Mouse (Mus musculus) limb, embryonic 10.5 days (tissue): ENCODE results near the gene Clasp1. TPM values are rescaled to one million over a fixed set of nuclear protein-coding genes. Genes with fewer than 3 reads are reported as not detected.

ENCODE experiments used
- DNase-seq: peaks from one replicate; pipeline ENCODE4 v3.0.0-alpha.2; 2017; ENCODE audit warnings: low spot score
- H3K27ac ChIP-seq: fragments of 300-500 bp; sonication (generic); 2 replicates; pipeline ENCODE4 v1.5.1; 2016; ENCODE audit warnings: mild to moderate bottlenecking
- H3K27me3 ChIP-seq: fragments of 300-500 bp; sonication (generic); 2 replicates; pipeline ENCODE4 v1.6.1; 2016; ENCODE audit warnings: low read depth, mild to moderate bottlenecking; ENCODE audit not compliant: poor library complexity, severe bottlenecking
- H3K36me3 ChIP-seq: fragments of 300-500 bp; sonication (generic); 2 replicates; pipeline ENCODE4 v1.6.1; 2016; ENCODE audit warnings: mild to moderate bottlenecking, moderate library complexity
- H3K4me1 ChIP-seq: fragments of 300-500 bp; sonication (generic); 2 replicates; pipeline ENCODE4 v1.6.1; 2016
- H3K4me3 ChIP-seq: fragments of 300-500 bp; sonication (generic); 2 replicates; pipeline ENCODE4 v1.5.1; 2016; ENCODE audit warnings: mild to moderate bottlenecking, moderate library complexity
- H3K9me3 ChIP-seq: fragments of 300-500 bp; sonication (generic); replicated peaks from 2 replicates; pipeline ENCODE4 v1.6.1; 2016; ENCODE audit warnings: mild to moderate bottlenecking
- WGBS: fragments of 180-500 bp; shearing (Covaris S2); methylation state at CpG from one replicate; pipeline ENCODE4 v1.1.7; 2016; 5-methylcytosine and 5-hydroxymethylcytosine counted together
- polyA plus RNA-seq: library from polyadenylated mRNA; unstranded; fragments of >200 nt; fragmentation: Nextera tagmentation; extraction: Ambion mirVana; gene quantifications from 2 replicates; pipeline ENCODE4 v1.2.1, GENCODE M21; 2016

Clasp1 gene
- 79.5 and 90.1 TPM in 2 replicates for polyA plus RNA-seq

DNA sequence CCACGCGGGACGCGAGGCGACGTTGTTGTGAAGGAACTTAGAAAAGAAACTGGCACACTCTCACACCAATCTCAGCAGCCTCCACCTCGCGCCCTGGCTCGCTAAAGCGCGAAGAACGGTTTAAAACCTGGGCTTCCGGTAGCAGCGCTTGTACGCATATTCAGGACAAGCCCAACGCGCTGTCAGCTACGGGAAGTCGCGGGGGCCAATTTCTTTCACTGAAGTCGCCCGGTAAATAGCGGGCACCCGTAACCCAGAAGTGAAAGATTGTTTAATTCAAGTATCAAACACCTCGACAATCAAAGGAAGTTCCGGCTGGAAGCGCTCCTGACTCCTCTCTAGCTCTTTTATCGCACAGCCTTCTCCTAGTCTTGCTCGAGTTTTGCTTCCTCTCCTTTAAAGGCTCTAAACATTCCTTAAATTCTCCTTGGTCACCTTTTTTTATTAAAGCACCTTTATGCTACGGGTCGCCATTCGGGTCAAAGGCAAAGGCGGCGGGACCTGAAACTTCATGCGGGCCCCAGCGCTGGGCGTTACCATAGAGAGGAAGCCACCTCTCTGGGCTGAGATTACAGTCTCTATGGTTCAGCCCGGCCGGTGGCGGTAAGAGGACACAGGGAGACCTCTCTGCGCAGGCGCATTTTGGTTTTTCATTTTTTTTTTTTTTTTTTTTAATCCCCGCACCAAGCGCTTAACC, at the start of gene Clasp1:
Gene Clasp1, plus strand, starts transcription at position 302 of the 697 bp plus-strand sequence.
- Histone ChIP-seq H3K27me3 (no peaks in the 10 kb centered on the region), H3K36me3 (peaks cover 19% of the 10 kb centered on the region), H3K9me3 (no peaks in the 10 kb centered on the region), H3K4me1 (peaks cover 13% of the 10 kb centered on the region), H3K27ac (peak within 1 kb of the TSS; percentile 96), H3K4me3 (peak within 1 kb of the TSS; percentile 94)
- DNase-seq = peak; percentile 93
- WGBS = under 1% methylated on average over 44 of the region's 44 CpGs

DNA sequence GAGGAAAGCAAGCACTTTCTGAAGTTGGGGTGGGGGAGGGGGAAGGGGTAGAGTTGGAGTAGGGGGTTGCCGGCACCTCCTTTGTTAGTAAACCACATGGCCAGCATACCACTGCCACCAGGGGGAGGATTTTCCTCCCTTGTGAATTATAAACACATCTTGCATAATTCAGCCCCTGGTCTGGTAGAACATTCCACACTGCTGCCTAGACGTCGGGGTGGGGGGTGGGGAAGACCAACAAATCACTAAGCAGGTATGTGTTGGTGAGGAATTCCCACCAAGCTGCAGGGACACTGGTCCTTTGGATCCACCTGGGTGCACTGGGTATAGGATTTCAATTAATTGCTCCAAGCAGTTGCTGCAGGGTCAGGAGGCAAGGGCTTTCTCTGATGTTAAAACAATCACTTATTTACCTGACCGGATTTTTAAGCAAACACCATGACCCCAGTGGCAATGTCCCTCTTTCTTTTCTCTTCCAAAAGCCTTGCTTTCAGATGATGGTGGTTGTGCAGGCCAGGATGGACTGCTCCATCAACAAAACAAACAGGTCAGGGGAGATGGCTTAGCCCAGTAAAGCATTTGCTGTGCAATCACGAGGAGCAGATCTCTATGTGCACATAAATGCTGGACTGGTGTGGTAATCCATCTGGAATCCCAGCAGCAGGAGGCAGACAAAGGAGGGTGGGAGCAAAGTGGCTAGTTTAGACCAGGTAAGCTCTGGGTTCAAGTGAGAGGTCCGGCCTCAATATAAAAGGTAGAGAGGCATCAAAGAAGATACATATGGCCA, 45.0 kb upstream of the Clasp1 start:
- Histone ChIP-seq H3K4me3 (no peak overlapping the region), H3K27ac (peak overlapping the region; percentile 71), H3K36me3 (no peaks in the 10 kb centered on the region), H3K4me1 (peaks cover 13% of the 10 kb centered on the region), H3K27me3 (no peaks in the 10 kb centered on the region), H3K9me3 (no peaks in the 10 kb centered on the region)
- WGBS = 39% methylated on average over 6 of the region's 6 CpGs
- DNase-seq = peak; percentile 40

DNA sequence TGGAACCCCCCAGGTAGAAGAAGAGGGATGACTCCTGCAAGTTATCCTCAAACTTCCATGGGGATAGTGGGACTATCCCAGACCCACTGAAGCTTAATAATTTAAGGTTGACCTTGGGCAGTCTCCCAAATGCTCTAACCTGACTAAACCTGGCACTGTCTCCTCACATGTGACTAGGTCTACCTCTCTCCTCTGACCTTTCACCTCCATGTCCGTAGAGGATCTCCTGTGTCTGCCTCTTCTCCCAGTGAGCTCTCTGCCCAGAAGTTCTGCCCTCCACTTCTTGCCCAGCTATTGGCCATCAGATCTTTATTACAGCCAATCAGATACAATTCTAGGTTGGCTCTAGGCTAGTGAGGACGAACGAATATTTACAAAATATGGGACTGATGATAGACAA, 38.9 kb upstream of the Clasp1 start:
- Histone ChIP-seq H3K9me3 (no peaks in the 10 kb centered on the region), H3K27me3 (no peaks in the 10 kb centered on the region), H3K4me3 (no peak overlapping the region), H3K4me1 (no peaks in the 10 kb centered on the region), H3K36me3 (no peaks in the 10 kb centered on the region), H3K27ac (no peak overlapping the region)
- WGBS = 88% methylated on average over 3 of the region's 3 CpGs
- DNase-seq = no peak

DNA sequence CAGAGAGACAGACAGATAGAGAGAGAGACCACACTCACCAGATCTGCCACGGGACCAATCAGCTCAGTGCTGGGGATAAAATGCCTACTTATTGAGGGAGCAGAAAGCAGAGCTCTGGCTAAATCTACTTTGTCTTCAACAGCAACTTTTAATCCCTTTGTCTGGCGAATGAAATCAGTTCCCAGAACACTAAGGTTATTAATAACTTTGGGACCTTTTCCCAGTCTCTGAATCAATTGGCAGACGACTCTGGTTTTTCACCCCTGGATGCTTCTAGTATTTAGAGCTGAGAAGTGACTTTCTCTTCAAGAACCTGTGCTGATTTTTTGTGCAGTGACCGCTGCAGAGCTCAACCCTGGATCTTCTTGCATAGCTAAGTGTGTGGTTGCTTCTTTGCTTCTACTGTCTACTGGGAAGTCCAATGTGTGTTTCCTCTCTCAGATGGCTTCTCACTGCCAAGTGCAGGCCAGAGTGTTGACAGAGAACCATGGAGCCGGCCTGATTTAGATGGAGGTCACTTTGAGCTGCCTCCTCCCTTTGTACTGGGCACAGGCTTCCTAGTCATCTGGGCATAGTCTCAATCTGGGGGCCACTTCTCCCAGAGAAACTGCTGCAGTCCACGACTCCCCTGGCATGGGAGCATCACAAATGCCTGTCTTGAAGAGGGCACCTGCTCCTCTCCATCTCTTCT, 29.6 kb upstream of the Clasp1 start:
- Histone ChIP-seq H3K27me3 (no peaks in the 10 kb centered on the region), H3K4me1 (no peaks in the 10 kb centered on the region), H3K9me3 (no peaks in the 10 kb centered on the region), H3K4me3 (no peak overlapping the region), H3K27ac (no peak overlapping the region), H3K36me3 (no peaks in the 10 kb centered on the region)
- no peak for DNase-seq
- WGBS = 80% methylated on average over 6 of the region's 6 CpGs

DNA sequence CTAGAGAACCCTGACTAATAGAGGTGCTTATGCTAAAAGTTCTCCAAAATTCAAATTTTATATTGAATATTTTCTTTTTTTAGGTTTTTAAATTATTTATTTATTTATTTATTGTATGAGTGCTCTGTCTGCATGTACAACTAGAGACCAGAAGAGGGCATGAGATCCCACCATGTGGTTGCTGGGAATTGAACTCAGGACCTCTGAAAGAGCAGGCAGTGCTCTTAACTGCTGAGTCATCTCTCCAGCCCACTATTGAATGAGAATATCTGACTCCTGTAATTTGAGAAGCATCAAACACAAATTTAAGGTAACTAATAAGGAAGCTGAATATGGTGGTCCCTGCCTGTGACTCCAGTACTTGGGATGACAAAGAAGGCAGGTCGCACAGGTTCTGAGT, 20.9 kb upstream of the Clasp1 start:
- 95% methylated on average over 1 of the region's 1 CpGs for WGBS
- Histone ChIP-seq H3K4me1 (no peaks in the 10 kb centered on the region), H3K27me3 (no peaks in the 10 kb centered on the region), H3K9me3 (no peaks in the 10 kb centered on the region), H3K36me3 (no peaks in the 10 kb centered on the region), H3K4me3 (no peak overlapping the region), H3K27ac (no peak overlapping the region)
- DNase-seq = no peak

DNA sequence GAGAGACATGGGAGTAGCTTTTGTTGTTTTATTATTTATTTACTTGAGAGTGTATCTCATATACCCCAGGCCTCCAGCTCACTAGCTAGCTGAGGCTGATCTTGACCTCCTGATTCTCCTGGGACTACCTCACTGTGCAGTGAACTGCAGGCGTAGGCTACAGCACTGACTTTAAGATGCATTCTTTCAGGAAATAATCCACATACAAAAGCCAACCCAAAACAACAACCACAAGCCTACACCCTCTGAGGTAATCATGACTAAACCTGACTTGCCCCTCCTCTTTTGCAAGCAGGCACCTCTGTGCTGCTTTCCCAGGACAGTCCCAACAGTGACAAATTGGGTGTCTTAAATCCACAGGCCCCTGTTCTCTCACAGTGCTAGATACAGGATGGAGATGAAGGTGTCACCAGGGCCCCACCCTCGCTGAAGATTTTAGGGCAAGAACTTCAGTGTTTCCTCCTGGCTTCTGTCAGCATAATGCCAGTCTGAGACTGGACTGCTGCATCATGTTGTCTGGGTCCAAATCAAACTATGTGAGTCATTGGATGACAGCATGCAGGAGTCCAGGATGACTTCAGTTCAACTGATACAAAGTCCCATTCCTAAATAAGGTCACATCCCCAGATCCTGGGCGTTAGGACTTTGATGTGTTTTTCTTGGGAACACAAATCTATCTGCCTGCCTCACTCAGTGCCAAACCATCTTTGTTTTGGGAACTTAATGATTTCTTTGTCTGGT, 20.0 kb upstream of the Clasp1 start:
- WGBS = 71% methylated on average over 3 of the region's 3 CpGs
- no peaks in the 10 kb centered on the region for H3K4me1 ChIP-seq
- H3K9me3 ChIP-seq = no peaks in the 10 kb centered on the region
- H3K27ac ChIP-seq = no peak overlapping the region
- no peak overlapping the region for H3K4me3 ChIP-seq
- H3K27me3 ChIP-seq = no peaks in the 10 kb centered on the region
- H3K36me3 ChIP-seq = no peaks in the 10 kb centered on the region
- no peak for DNase-seq

DNA sequence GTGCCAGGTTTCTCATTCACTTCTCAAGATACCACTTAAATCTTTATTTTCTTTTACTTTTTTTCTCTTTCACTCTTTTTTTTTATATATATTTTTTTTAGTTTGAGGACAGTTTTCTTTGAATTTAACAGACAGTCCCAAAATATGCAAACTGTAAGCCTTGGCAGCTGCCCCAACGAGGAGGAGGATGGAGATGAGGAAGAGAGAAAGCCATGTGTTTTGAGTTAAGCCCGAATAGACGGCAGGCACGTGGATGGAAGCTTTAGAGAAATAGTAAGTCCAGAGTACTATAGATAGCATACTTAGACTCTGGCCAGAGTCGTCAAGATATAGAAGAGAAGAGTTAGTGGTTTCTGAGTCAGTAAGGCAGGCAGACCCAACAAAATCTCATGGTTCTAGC, 11.1 kb upstream of the Clasp1 start:
- H3K4me1 ChIP-seq = no peaks in the 10 kb centered on the region
- H3K27me3 ChIP-seq = no peaks in the 10 kb centered on the region
- H3K36me3 ChIP-seq = no peaks in the 10 kb centered on the region
- H3K27ac ChIP-seq = no peak overlapping the region
- no peaks in the 10 kb centered on the region for H3K9me3 ChIP-seq
- no peak overlapping the region for H3K4me3 ChIP-seq
- WGBS = 53% methylated on average over 5 of the region's 5 CpGs
- DNase-seq = no peak

DNA sequence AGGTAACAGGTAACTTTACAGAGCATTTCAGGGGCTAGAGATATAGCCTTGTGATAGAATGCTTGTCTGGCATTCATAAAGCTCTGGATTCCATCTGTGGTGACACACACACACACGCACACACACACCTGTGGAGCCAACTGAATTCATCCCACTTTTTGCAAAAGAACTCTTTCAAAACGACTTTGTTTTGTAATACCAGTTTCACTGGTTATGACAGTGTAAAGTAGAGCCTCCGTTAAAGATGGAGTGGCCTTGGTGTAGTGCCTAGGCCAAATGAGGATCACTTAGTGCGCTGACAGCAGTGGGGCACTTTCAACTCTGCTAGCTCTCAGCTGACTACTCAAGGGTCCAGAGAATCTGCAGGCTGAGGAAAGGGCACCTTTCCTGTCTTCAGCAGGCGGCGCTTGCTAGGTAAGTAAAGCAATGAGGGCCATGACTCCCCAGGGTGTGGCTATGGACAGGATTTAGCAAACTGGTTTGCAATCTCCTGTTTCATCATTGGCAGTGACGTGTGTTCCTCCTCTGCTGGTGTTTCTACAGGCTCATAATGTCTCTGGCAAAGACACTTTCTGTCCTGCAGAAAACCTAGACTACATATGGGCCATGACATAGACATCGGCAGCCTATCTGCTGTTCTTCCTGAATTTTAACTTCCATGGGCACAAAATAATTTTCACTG, 8.6 kb upstream of the Clasp1 start:
- no peak for DNase-seq
- Histone ChIP-seq H3K27me3 (no peaks in the 10 kb centered on the region), H3K4me1 (no peaks in the 10 kb centered on the region), H3K4me3 (no peak overlapping the region), H3K27ac (no peak overlapping the region), H3K36me3 (no peaks in the 10 kb centered on the region), H3K9me3 (no peaks in the 10 kb centered on the region)
- WGBS = 83% methylated on average over 8 of the region's 8 CpGs

DNA sequence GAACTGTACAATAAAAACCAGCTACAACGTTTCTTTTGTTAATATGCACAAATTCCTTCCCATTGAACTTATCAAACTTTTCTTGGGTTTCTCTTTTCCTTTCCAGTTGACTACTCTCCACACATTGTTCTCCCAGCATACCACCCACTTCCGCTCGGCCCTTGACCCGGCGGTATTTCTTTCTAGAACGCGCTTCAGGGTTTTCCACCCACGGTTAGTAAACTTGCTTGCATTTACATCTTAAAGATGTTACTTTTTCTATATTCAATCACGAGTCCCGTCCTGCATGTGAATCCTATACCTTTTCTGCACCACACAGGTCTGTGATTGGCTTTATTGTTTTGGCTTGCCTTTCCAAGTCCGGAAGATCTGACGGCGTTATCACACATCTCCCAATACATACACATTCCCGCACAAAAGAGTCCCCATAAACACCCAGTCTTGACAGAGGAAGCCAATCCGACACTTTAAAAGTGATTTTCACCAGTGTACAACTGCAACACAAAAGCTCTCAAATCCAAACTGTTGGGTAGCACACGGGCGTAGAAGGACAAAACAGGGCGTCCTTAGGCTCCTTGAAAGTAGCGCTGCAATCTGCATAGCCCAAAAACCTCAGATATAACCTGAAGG, 616 bp upstream of the Clasp1 start:
- peaks cover 13% of the 10 kb centered on the region for H3K4me1 ChIP-seq
- 0% methylated on average over 19 of the region's 19 CpGs for WGBS
- H3K9me3 ChIP-seq = no peaks in the 10 kb centered on the region
- peak overlapping the region; percentile 96 for H3K27ac ChIP-seq
- no peaks in the 10 kb centered on the region for H3K27me3 ChIP-seq
- DNase-seq = peak; percentile 73
- peak overlapping the region; percentile 94 for H3K4me3 ChIP-seq
- H3K36me3 ChIP-seq = peaks cover 12% of the 10 kb centered on the region

DNA sequence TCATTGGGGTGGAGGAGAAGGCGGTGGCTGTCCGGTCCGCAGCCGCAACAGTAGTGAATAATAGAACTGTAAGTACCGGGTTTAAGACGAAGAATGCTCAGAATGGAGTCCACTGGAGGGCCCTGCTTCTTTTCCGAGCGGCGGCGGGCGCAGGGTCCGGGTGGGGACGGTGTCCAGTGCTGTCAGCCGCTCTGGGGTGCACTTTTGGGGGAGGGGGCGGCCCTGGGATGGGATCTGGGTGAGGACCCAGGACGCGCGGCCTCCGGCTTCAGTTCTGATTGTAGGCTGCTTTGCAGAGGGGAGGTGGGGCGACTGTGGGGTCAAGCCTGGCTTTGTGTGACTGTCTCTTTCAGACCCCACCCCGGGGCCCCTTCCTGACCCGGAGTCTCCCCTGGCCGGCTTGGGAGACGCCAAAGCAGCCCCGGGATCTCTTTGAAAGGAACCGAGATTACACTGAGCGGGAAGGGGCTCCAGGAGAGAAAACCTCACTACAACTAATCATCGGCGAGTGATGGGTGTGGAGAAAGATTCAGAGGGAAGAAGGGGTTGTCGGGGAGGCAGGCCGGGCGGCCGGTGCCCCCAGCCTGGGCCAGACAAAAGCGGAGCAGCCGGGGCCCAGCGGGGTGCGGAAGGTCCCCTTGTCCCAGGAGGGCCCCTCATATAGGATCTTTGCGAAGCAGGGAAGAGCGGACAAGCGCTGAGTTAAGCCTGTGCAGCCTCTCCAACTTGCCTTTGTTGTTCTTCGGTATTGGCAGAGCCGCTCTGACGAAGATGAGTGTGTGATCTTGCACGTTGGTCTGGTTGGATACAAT, 802 bp downstream of the Clasp1 start:
- Histone ChIP-seq H3K27ac (peak overlapping the region; percentile 96), H3K4me1 (peaks cover 13% of the 10 kb centered on the region), H3K36me3 (peaks cover 26% of the 10 kb centered on the region), H3K27me3 (no peaks in the 10 kb centered on the region), H3K9me3 (no peaks in the 10 kb centered on the region), H3K4me3 (peak overlapping the region; percentile 94)
- under 1% methylated on average over 44 of the region's 44 CpGs for WGBS
- DNase-seq = peak; percentile 80

DNA sequence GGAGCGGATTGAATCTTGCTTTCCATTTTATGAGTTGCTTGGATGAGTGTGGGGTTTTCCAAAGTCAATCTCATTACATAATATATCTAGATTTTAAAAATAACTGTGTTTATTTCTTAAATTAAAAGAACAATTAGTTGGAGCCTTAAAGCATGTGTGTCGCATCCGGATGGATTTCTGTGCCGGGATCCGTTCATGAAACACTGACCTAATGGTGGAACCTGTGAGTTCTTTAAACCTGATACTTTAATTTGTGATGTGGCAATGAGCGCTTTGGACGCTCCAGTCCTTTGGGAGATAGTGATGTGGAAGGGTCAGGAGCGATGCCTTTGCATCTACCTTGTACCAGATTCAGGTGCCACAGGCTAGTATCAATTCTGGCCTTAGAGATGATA, 1.4 kb downstream of the Clasp1 start:
- DNase-seq = no peak
- peaks cover 13% of the 10 kb centered on the region for H3K4me1 ChIP-seq
- no peaks in the 10 kb centered on the region for H3K9me3 ChIP-seq
- WGBS = 24% methylated on average over 8 of the region's 8 CpGs
- peaks cover 28% of the 10 kb centered on the region for H3K36me3 ChIP-seq
- H3K27ac ChIP-seq = peak overlapping the region; percentile 96
- no peaks in the 10 kb centered on the region for H3K27me3 ChIP-seq
- H3K4me3 ChIP-seq = peak overlapping the region; percentile 94
